Mouse (Mus musculus) ovary, postnatal 36 days (tissue): ENCODE data around the gene Shpk.

Source experiments
- DNase-seq: peaks from one replicate; pipeline ENCODE4 v3.0.0; 2022; ENCODE audit warnings: low spot score, mixed read lengths

Gene Shpk

GRCm38 (mm10) chr11:73199230-73199712 lies at the start of gene Shpk:
TSS of gene Shpk (plus strand) at chr11:73199460.
- peak; percentile 90 for DNase-seq

DNA sequence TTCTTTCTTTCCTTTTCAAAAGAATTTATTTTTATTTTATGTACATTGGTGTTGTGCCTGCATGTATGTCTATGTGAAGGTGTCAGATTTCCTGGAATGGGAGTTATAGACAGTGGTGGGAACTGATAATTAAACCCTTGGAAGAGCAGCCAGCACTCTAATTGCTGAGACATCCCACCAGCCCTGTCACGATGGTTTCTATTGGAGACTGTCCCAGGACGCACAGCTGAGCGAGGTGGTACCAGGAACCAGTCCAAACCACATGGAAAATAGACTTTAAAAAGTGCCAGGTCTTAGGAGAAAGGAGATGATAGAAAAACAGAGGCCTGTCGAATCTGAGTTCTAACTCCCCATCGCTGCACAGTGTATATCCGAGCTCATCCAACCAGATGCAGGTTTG lies 44.2 kb upstream of the Shpk start:
- no peak for DNase-seq

DNA sequence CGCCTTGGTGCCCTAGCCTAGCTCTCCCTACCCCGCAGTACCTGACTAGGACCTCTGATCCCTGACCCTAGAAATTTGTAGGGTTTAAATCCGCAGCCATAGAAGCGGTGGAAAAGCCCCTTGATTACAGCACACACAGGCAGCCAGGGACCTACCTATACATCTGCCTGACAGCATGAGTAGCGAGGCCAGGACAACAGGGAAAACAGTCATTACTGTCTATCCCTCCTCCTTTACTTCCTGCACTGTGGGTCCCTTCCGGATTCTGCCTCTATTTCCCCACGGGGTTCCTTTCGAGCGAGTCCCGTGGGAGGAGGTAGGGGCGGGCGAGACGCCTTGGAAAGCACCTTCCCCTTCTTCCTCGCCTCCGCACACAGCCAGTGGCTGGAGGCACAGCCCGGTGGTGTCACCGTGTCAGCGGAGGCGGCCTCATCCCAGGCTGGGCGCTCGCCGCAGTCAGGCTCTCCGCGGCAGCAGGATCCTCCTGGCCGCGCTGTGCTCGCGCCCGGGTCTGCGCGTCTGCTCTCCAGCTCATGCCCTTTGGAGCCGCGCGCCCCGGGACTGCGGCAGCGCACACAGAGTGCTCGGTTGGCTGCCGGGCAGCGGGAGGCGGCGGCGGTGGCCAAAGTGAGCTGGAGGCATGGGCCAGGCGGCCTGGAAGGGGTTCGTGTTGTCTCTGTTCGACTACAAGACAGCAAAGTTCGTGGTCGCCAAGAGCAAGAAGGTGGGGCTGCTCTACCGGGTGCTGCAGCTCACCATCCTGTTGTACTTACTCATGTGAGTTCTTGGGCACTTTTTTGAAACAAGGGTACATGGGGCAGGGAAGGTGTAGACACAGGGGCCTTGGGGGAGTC lies 39.1 kb upstream of the Shpk start, which contains the start of gene P2rx5:
TSS of gene P2rx5 (plus strand) at position 465 of the 854 bp plus-strand sequence.
- DNase-seq: peak; percentile 41

DNA sequence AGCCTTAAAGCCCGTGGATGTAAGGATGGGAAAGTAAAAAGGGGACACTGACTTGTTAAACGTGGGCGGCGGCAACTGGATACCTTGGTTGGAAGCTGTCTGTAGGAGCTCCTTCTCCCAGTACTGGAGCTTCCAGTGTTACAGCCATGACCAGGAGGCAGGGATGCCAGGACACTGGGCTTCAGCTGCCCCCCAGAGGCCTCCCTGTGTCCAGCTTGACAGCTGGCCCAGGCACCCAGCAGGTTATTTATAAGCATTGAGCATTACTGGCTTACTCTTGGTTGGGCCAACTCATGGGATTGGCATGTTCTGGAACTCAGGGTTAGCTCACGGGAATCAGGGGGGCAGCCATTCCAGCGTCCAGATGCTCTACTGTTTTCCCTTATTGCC lies 38.5 kb upstream of the Shpk start:
- no peak for DNase-seq

DNA sequence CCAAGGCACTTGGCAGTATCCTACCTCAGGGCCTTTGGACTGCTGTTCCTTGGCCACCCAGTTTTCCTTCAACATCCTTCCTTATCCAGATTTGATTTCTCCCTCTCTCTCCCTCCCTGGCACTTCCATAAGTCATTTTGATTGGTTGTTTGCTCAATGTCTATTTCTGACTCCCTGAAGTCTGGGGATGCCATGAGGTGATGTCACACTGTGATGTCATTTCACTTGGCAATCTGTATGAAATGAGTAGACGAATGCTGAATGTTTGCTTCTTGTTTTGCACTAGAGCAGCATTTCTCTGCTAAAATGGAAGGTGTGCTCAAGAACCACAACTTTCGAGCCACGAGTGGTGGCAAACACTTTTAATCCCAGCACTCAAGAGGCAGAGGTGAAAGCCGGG lies 37.6 kb upstream of the Shpk start:
- no peak for DNase-seq

GRCm38 (mm10) chr11:73162284-73162683 lies 37.0 kb upstream of the Shpk start:
- DNase-seq: no peak

DNA sequence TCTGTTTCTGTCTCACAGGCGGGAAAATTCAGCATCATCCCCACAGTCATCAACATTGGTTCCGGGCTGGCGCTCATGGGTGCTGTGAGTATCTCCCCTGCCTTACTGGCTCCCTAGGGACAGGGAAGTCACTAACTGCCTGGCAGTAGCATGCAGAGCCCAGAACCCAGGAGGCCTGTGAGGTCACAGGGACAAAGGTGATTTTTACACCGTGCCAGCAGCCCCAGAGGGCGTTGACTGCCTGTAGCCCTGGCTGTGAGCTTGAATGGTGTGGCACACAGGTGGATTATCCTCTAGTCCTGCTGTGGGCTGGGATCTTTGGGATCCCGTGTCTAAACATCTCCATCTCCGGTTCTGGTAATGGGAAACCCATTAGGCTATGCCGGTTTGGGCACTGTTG lies 31.2 kb upstream of the Shpk start:
- no peak for DNase-seq

DNA sequence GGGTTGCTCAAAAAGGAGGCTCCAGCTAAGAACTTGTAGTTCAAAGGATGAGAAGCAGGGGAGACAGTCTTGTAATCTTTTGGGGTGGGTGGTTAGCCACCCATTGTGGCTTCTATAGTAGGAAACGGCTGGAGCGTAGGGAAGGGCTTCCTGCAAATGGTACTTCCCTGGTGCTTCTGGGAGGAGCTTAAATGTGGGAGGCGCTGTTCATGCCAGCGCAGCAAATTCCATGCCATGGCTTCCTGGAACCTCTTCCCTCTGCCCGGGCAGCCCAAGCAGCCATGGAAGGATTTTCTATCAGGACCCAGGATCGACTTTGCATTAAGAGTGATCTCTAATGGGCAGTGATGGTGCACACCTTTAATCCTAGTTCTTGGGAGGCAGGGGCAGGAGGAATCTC lies 30.7 kb upstream of the Shpk start:
- no peak for DNase-seq

- DNase-seq: peak; percentile 29
These were observed 30.0 kb upstream of the Shpk start for GRCm38 (mm10) chr11:73169231-73169630.

GRCm38 (mm10) chr11:73172186-73172585 lies 27.1 kb upstream of the Shpk start:
- DNase-seq: no peak

DNA sequence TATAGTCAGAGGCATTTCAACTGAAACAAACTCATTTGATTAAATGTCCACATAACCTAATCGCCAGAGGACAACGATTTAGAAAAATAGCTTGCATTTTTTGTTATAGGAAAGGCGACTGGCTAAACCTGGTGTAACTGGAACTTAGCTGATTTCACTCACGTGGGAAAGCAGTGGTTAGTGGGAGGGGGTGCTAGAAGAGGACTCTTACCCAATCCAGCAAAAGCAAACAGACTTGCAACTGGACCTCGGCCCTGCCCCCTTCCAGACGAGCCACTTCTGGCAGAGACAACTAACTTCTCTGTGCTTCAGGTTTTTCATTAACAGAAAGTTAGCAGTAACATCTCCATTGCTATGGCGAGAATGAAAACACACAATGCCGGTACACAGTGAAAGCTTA lies 23.6 kb upstream of the Shpk start:
- DNase-seq: no peak

- no peak for DNase-seq
These were observed 23.1 kb upstream of the Shpk start for GRCm38 (mm10) chr11:73176186-73176585.

- peak; percentile 96 for DNase-seq
These were observed 22.4 kb upstream of the Shpk start, which contains the start of the genes Emc6 and Tax1bp3 for GRCm38 (mm10) chr11:73176608-73177508. TSS of gene Emc6 (minus strand) at chr11:73177037. TSS of gene Tax1bp3 (plus strand) at chr11:73177083.

GRCm38 (mm10) chr11:73177509-73177875 lies 21.8 kb upstream of the Shpk start:
- DNase-seq: peak; percentile 73

DNA sequence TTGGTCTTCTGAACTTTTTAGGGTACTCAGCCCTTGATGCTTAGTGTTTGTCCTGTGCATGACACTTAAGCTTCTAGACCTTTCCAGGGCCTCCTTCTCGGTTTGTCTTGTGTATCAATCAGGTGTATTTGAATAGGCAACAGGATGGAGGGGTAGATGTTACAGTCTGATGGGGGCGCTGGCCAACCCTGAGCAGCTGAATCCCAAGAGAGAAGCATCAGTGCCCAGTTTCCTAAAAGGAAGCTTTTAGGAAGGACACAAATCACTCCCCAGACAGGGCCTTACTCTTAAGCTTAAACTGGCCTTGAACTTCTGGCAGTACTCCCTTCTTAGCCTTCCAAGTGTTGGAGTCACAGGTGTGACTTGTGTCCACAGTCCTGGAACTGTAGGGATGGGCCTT lies 21.4 kb upstream of the Shpk start:
- DNase-seq: no peak

DNA sequence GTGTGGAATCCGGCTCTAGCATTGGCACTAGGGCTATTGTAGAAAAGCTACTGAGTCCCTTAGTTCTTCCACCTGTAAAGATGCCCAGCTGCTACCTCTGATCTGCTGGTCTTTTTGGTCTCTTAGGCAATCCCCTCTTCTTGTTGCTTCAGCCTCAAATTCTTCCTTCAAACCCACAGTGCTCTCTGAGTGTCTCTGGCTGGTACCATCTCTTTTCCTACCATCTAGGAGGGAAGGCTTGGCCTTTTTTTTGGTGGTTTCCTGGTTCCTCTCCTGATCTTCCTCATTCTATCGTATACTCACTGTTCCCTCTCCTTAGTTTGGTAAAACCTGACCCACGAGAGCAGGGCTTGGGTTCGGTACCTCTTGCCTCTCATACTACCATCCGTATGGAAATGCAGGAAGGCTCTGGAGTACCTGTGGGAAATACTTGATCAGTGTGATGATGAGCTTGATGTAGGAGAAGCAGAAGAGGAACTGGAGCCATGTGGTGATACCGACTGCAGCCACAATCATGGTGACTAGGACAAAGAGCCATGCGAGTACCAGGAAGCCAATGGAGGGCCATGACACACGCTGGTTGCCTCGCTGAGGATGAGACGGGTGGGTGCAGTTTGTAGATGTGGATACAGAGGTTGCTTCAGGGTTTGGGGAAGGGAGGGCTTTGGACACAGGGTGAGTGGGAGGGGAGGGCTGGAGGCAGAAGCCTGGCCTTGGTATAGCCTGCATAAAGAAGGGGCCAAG lies 13.2 kb upstream of the Shpk start:
- no peak for DNase-seq

GRCm38 (mm10) chr11:73187231-73187630 lies 12.0 kb upstream of the Shpk start:
- no peak for DNase-seq

DNA sequence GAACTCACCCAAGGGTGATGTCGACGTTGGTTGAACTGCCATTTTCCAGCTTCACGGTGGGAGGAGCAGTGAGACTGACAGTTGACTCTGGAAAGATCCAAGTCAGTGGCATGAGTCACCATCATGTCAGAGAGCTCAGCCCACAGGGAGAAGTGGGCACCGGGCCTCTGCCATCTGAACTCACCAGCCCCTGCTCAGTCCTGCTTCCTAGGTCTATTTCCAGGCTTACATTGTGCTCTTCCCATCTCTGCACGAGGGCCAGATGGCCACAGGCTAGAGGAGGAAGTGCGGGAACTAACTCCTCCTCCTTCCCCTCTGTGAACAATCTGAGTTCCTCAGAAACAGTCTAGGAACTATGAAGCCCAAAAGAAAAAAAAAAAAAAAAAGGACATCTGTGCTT lies 6.2 kb upstream of the Shpk start:
- no peak for DNase-seq

DNA sequence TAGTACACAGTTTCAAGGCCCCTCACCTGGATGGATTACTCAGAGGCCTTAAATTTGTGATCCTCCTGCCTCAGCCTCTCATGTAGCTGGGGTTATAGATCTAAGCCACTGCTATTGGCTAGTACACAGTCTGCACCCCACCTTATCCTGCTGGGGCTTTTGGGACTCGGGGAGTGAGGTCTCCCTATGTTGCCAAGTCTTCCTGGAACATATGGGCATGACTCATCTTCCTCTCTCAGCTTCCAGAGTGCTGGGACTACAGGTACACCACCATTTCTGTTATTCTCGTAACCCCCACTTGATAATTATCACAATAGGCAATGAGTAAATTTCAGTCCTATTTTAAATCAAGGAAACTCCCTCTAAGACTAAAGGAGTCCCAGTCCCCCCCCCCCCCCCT lies 4.8 kb upstream of the Shpk start:
- DNase-seq: no peak

DNA sequence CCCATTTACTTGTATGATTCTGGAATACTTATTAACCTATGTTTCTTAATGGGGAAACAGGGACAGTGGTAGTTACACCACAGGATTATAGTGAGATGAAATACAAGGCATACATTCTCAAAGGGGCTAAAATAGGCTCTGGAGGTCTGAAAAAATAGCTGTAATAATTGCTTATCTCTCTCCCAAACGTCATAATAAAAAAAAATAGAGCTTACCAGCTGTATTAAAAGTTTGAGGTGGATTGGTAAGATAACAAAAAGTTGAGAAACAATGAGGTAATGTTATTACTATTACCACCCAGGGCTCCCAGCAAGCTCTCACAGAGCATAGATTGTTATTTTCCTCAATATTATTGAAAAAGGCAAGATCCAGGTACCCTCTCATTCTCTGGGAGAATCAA lies 1.1 kb upstream of the Shpk start:
- DNase-seq: no peak

DNA sequence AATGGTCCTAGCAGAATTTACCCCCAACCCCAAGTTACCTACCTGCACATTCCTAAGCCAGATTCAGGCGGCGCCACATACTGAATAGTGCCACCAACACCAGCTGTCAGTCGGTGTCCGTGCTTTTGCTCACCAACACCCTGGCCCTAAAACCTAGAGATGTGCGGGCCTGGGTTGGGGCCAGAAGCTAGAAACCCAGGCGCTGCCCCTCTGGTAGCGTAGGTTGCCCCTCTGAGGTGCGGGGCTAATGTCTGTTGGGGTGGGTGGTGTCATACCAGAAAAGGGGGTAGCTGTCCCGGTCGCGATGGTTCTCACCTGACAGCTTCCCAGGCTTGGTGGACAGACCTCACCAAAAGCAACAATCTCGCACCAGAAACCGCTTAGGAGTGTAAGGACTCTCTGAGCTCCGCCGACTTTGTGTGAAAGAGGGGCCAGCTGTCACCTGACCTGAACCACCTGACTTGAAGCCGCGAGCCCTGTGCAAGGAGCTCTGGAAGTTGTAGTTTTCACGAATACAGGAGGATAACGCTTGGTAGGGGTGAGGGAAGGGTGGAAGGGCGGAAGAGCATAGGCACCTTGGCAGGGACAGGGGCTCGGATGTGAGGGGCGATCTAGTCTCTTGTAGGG lies 544 bp upstream of the Shpk start, which contains the start of gene Ctns:
TSS of gene Ctns (minus strand) at position 440 of the 627 bp plus-strand sequence.
- DNase-seq: no peak
